Mouse (Mus musculus) frontal cortex, postnatal 10 days (tissue): Measurements from ENCODE around the gene Lclat1.
A peak's percentile ranks its signal among the peaks of the same experiment; 100 is the strongest.

Source experiments
- DNase-seq, 2 experiments: peaks; one replicate each; pipeline ENCODE4 v3.0.0; 2022; ENCODE audit warnings: low spot score in 2 of 2, mixed read lengths in 1 of 2

Lclat1 gene

GRCm38 (mm10) chr17:73087045-73087910, 20.5 kb upstream of the Lclat1 start:
- DNase-seq: no peak

GRCm38 (mm10) chr17:73091368-73091767, 16.4 kb upstream of the Lclat1 start:
- DNase-seq: no peak

- no peak for DNase-seq
Measured at GRCm38 (mm10) chr17:73092103-73093097, 15.4 kb upstream of the Lclat1 start.

- no peak for DNase-seq
Measured at GRCm38 (mm10) chr17:73095070-73095469, 12.7 kb upstream of the Lclat1 start.

GRCm38 (mm10) chr17:73095585-73095984, 12.2 kb upstream of the Lclat1 start:
- no peak for DNase-seq

- peak in 1 of 2 experiments; percentile 19 for DNase-seq
Measured at GRCm38 (mm10) chr17:73096484-73096883, 11.3 kb upstream of the Lclat1 start.

GRCm38 (mm10) chr17:73098636-73099035, 9.1 kb upstream of the Lclat1 start:
- DNase-seq: no peak

- no peak for DNase-seq
Measured at GRCm38 (mm10) chr17:73100396-73100795, 7.4 kb upstream of the Lclat1 start.

GRCm38 (mm10) chr17:73102538-73102937, 5.2 kb upstream of the Lclat1 start:
- no peak for DNase-seq

GRCm38 (mm10) chr17:73108170-73108887, 544 bp downstream of the Lclat1 start:
- DNase-seq: peak in 1 of 2 experiments; percentile 17

- DNase-seq: no peak
Measured at GRCm38 (mm10) chr17:73108888-73109259, 1.1 kb downstream of the Lclat1 start.

- DNase-seq: no peak
Measured at GRCm38 (mm10) chr17:73112128-73112527, 4.3 kb downstream of the Lclat1 start.

GRCm38 (mm10) chr17:73112601-73113000, 4.8 kb downstream of the Lclat1 start:
- no peak for DNase-seq

- no peak for DNase-seq
Measured at GRCm38 (mm10) chr17:73113230-73113629, 5.4 kb downstream of the Lclat1 start.

GRCm38 (mm10) chr17:73118134-73118533, 10.3 kb downstream of the Lclat1 start:
- DNase-seq: no peak

- no peak for DNase-seq
Measured at GRCm38 (mm10) chr17:73118702-73119101, 10.9 kb downstream of the Lclat1 start.

- no peak for DNase-seq
Measured at GRCm38 (mm10) chr17:73119150-73119549, 11.4 kb downstream of the Lclat1 start.

GRCm38 (mm10) chr17:73120545-73120944, 12.8 kb downstream of the Lclat1 start:
- no peak for DNase-seq

GRCm38 (mm10) chr17:73121726-73122125, 13.9 kb downstream of the Lclat1 start:
- no peak for DNase-seq

- DNase-seq: no peak
Measured at GRCm38 (mm10) chr17:73126349-73126748, 18.6 kb downstream of the Lclat1 start.

GRCm38 (mm10) chr17:73126903-73127302, 19.1 kb downstream of the Lclat1 start:
- no peak for DNase-seq
